Mouse (Mus musculus): Measurements from ENCODE around the gene Ubald1. TPM values are rescaled to one million over a fixed set of nuclear protein-coding genes. Genes with fewer than 3 reads are reported as not detected.

Ubald1 gene
- polyA plus RNA-seq, 1 experiment = 336 TPM

GRCm38 (mm10) chr16:4902390-4902789 is 22.3 kb upstream of the Ubald1 start:
- Histone ChIP-seq H3K4me1 (peaks cover 67% of the 10 kb centered on the region), H3K36me3 (replicated peaks; ENCODE audit: low read length) (peaks cover 41% of the 10 kb centered on the region), H3K27me3 (replicated peaks) (no peaks in the 10 kb centered on the region), H3K9me3 (no peaks in the 10 kb centered on the region), H3K4me3 (replicated peaks) (no peak overlapping the region)
- TF ChIP-seq FLI1 (IDR thresholded peaks at IDR 0.05; ENCODE audit: low read length) (no peak), GATA1 (IDR thresholded peaks at IDR 0.05; ENCODE audit: borderline replicate concordance, low read length) (no peak)

- Histone ChIP-seq H3K36me3 (replicated peaks; ENCODE audit: low read length) (peaks cover 33% of the 10 kb centered on the region), H3K27me3 (replicated peaks) (no peaks in the 10 kb centered on the region), H3K4me3 (replicated peaks) (no peak overlapping the region), H3K9me3 (no peaks in the 10 kb centered on the region), H3K4me1 (peaks cover 68% of the 10 kb centered on the region)
- TF ChIP-seq FLI1 (IDR thresholded peaks at IDR 0.05; ENCODE audit: low read length) (no peak), GATA1 (IDR thresholded peaks at IDR 0.05; ENCODE audit: borderline replicate concordance, low read length) (no peak)
Measured at GRCm38 (mm10) chr16:4901167-4901566, 21.1 kb upstream of the Ubald1 start.

- H3K9me3 ChIP-seq = no peaks in the 10 kb centered on the region
- no peaks in the 10 kb centered on the region for H3K27me3 ChIP-seq (replicated peaks)
- TF ChIP-seq FLI1 (IDR thresholded peaks at IDR 0.05; ENCODE audit: low read length) (no peak), GATA1 (IDR thresholded peaks at IDR 0.05; ENCODE audit: borderline replicate concordance, low read length) (no peak)
- peaks cover 27% of the 10 kb centered on the region for H3K36me3 ChIP-seq (replicated peaks; ENCODE audit: low read length)
- H3K4me1 ChIP-seq = peaks cover 70% of the 10 kb centered on the region
- no peak overlapping the region for H3K4me3 ChIP-seq (replicated peaks)
Measured at GRCm38 (mm10) chr16:4899711-4900110, 19.6 kb upstream of the Ubald1 start.

- Histone ChIP-seq H3K4me1 (peaks cover 70% of the 10 kb centered on the region), H3K4me3 (replicated peaks) (no peak overlapping the region), H3K36me3 (replicated peaks; ENCODE audit: low read length) (peaks cover 34% of the 10 kb centered on the region), H3K9me3 (no peaks in the 10 kb centered on the region), H3K27me3 (replicated peaks) (no peaks in the 10 kb centered on the region)
- TF ChIP-seq GATA1 (IDR thresholded peaks at IDR 0.05; ENCODE audit: borderline replicate concordance, low read length) (no peak), FLI1 (IDR thresholded peaks at IDR 0.05; ENCODE audit: low read length) (no peak)
Measured at GRCm38 (mm10) chr16:4898881-4899280, 18.8 kb upstream of the Ubald1 start.

- Histone ChIP-seq H3K4me1 (peaks cover 67% of the 10 kb centered on the region), H3K36me3 (replicated peaks; ENCODE audit: low read length) (peaks cover 33% of the 10 kb centered on the region), H3K4me3 (replicated peaks) (peak overlapping the region; percentile 78), H3K9me3 (no peaks in the 10 kb centered on the region), H3K27me3 (replicated peaks) (no peaks in the 10 kb centered on the region)
- TF ChIP-seq GATA1 (IDR thresholded peaks at IDR 0.05; ENCODE audit: borderline replicate concordance, low read length) (no peak), FLI1 (IDR thresholded peaks at IDR 0.05; ENCODE audit: low read length) (no peak)
Measured at GRCm38 (mm10) chr16:4897146-4897730, 17.1 kb upstream of the Ubald1 start.

- no peaks in the 10 kb centered on the region for H3K27me3 ChIP-seq (replicated peaks)
- peaks cover 35% of the 10 kb centered on the region for H3K36me3 ChIP-seq (replicated peaks; ENCODE audit: low read length)
- H3K4me1 ChIP-seq = peaks cover 72% of the 10 kb centered on the region
- no peak for TF ChIP-seq FLI1 (IDR thresholded peaks at IDR 0.05; ENCODE audit: low read length)
- TF ChIP-seq GATA1 (IDR thresholded peaks at IDR 0.05; ENCODE audit: borderline replicate concordance, low read length) = no peak
- H3K4me3 ChIP-seq (replicated peaks) = peak overlapping the region; percentile 78
- no peaks in the 10 kb centered on the region for H3K9me3 ChIP-seq
Measured at GRCm38 (mm10) chr16:4896249-4897027, 16.3 kb upstream of the Ubald1 start.

GRCm38 (mm10) chr16:4894201-4894908 is 14.2 kb upstream of the Ubald1 start:
- no peaks in the 10 kb centered on the region for H3K27me3 ChIP-seq (replicated peaks)
- peaks cover 90% of the 10 kb centered on the region for H3K4me1 ChIP-seq
- TF ChIP-seq FLI1 (IDR thresholded peaks at IDR 0.05; ENCODE audit: low read length) (no peak), GATA1 (IDR thresholded peaks at IDR 0.05; ENCODE audit: borderline replicate concordance, low read length) (no peak)
- H3K36me3 ChIP-seq (replicated peaks; ENCODE audit: low read length) = peaks cover 37% of the 10 kb centered on the region
- H3K9me3 ChIP-seq = no peaks in the 10 kb centered on the region
- H3K4me3 ChIP-seq (replicated peaks) = peak overlapping the region; percentile 77

GRCm38 (mm10) chr16:4892171-4892570 is 12.1 kb upstream of the Ubald1 start:
- Histone ChIP-seq H3K4me3 (replicated peaks) (no peak overlapping the region), H3K9me3 (no peaks in the 10 kb centered on the region), H3K27me3 (replicated peaks) (no peaks in the 10 kb centered on the region), H3K36me3 (replicated peaks; ENCODE audit: low read length) (peaks cover 34% of the 10 kb centered on the region), H3K4me1 (peaks cover 90% of the 10 kb centered on the region)
- TF ChIP-seq FLI1 (IDR thresholded peaks at IDR 0.05; ENCODE audit: low read length) (no peak), GATA1 (IDR thresholded peaks at IDR 0.05; ENCODE audit: borderline replicate concordance, low read length) (no peak)

GRCm38 (mm10) chr16:4890201-4890709 is 10.1 kb upstream of the Ubald1 start:
- H3K4me3 ChIP-seq (replicated peaks) = no peak overlapping the region
- peaks cover 34% of the 10 kb centered on the region for H3K36me3 ChIP-seq (replicated peaks; ENCODE audit: low read length)
- no peaks in the 10 kb centered on the region for H3K27me3 ChIP-seq (replicated peaks)
- H3K9me3 ChIP-seq = no peaks in the 10 kb centered on the region
- H3K4me1 ChIP-seq = peaks cover 86% of the 10 kb centered on the region
- no peak for TF ChIP-seq FLI1 (IDR thresholded peaks at IDR 0.05; ENCODE audit: low read length)
- TF ChIP-seq GATA1 (IDR thresholded peaks at IDR 0.05; ENCODE audit: borderline replicate concordance, low read length) = no peak

GRCm38 (mm10) chr16:4886690-4887020 is 6.5 kb upstream of the Ubald1 start:
- H3K27me3 ChIP-seq (replicated peaks) = no peaks in the 10 kb centered on the region
- H3K36me3 ChIP-seq (replicated peaks; ENCODE audit: low read length) = peaks cover 18% of the 10 kb centered on the region
- H3K4me3 ChIP-seq (replicated peaks) = peak overlapping the region; percentile 98
- H3K4me1 ChIP-seq = peaks cover 77% of the 10 kb centered on the region
- TF ChIP-seq FLI1 (IDR thresholded peaks at IDR 0.05; ENCODE audit: low read length) (no peak), GATA1 (IDR thresholded peaks at IDR 0.05; ENCODE audit: borderline replicate concordance, low read length) (no peak)
- no peaks in the 10 kb centered on the region for H3K9me3 ChIP-seq
